Mouse (Mus musculus) CH12.LX (cell line): Measurements from ENCODE around the gene Slc22a20. TPM values are rescaled to one million over a fixed set of nuclear protein-coding genes. Genes with fewer than 3 reads are reported as not detected.

Experiments
- DNase-seq: peaks from one replicate; pipeline ENCODE4 v3.0.0-alpha.2; 2013; ENCODE audit errors: extremely low read depth
- H3K27ac ChIP-seq: 2 replicates; pipeline ENCODE4 v1.5.1; 2012; ENCODE audit warnings: low read depth, mild to moderate bottlenecking, control low read depth, moderate library complexity; ENCODE audit not compliant: insufficient read depth
- H3K27me3 ChIP-seq: replicated peaks from 2 replicates; pipeline ENCODE3; 2012; ENCODE audit warnings: inconsistent platforms
- H3K36me3 ChIP-seq, 2 experiments: replicated peaks in 1 of 2; 2 replicates each; pipeline versions ENCODE3 to v1.6.1; 2012; ENCODE audit warnings: inconsistent platforms in 1 of 2, low read length in 1 of 2, mild to moderate bottlenecking in 1 of 2, mixed read lengths in 1 of 2, moderate library complexity in 1 of 2; ENCODE audit not compliant: control insufficient read depth in 1 of 2, insufficient read depth in 1 of 2
- H3K4me1 ChIP-seq, 2 experiments: 2 replicates each; pipeline ENCODE4 v1.6.1; 2012; ENCODE audit warnings: inconsistent platforms in 1 of 2, moderate library complexity in 1 of 2; ENCODE audit not compliant: insufficient read depth in 2 of 2, control insufficient read depth in 1 of 2
- H3K4me2 ChIP-seq: 2 replicates; pipeline ENCODE4 v1.6.1; 2012; ENCODE audit warnings: low read depth, mild to moderate bottlenecking, control low read depth; ENCODE audit not compliant: poor library complexity, insufficient read depth, severe bottlenecking
- H3K4me3 ChIP-seq, 3 experiments: fragments of 150-350 bp in 1 of 3; sonication (generic) in 1 of 3; replicated peaks in 1 of 3; 2 replicates each; pipeline versions ENCODE3 to v1.5.1; 2011 to 2012; ENCODE audit warnings: low read depth in 2 of 3, low read length in 2 of 3, mild to moderate bottlenecking in 2 of 3, moderate library complexity in 2 of 3, control low read depth in 1 of 3, improper control_type of control experiment in 1 of 3, inconsistent platforms in 1 of 3, mixed read lengths in 1 of 3; ENCODE audit not compliant: poor library complexity in 1 of 3
- H3K79me2 ChIP-seq: replicated peaks from 2 replicates; pipeline ENCODE4 v1.6.1; 2012; ENCODE audit warnings: mild to moderate bottlenecking, moderate library complexity; ENCODE audit not compliant: control insufficient read depth, poor library complexity, insufficient read depth, severe bottlenecking; ENCODE audit errors: extremely low read depth
- H3K9ac ChIP-seq: 2 replicates; pipeline ENCODE4 v1.6.1; 2012; ENCODE audit warnings: low read depth, mild to moderate bottlenecking, control low read depth, moderate library complexity; ENCODE audit not compliant: insufficient read depth
- H3K9me3 ChIP-seq: replicated peaks from 2 replicates; pipeline ENCODE3; 2012; ENCODE audit warnings: low read length, inconsistent platforms, mixed read lengths
- BHLHE40 ChIP-seq: IDR thresholded peaks from 2 replicates; pipeline ENCODE4 v1.6.1; 2011; ENCODE audit warnings: mild to moderate bottlenecking, low read depth, low read length, improper control_type of control experiment
- CTCF ChIP-seq, 2 experiments: IDR thresholded peaks in 1 of 2; conservative IDR thresholded peaks in 1 of 2; 2 replicates each; pipeline ENCODE4 v1.5.1; 2011 to 2012; ENCODE audit warnings: low read depth in 2 of 2, low read length in 2 of 2, improper control_type of control experiment in 1 of 2, inconsistent platforms in 1 of 2, mild to moderate bottlenecking in 1 of 2, moderate library complexity in 1 of 2
- EP300 ChIP-seq: IDR thresholded peaks from 2 replicates; pipeline ENCODE4 v1.6.1; 2011; ENCODE audit warnings: low read length, improper control_type of control experiment
- GABPA ChIP-seq: IDR thresholded peaks from 2 replicates; pipeline ENCODE4 v1.6.1; 2012; ENCODE audit warnings: low read depth, low read length, improper control_type of control experiment, inconsistent platforms; ENCODE audit not compliant: insufficient replicate concordance
- HCFC1 ChIP-seq: IDR thresholded peaks from 2 replicates; pipeline ENCODE4 v1.6.1; 2012; ENCODE audit warnings: low read depth, mild to moderate bottlenecking, inconsistent platforms, low read length, improper control_type of control experiment
- JUN ChIP-seq: IDR thresholded peaks from 2 replicates; pipeline ENCODE4 v1.6.1; 2011; ENCODE audit warnings: low read depth, mild to moderate bottlenecking, low read length, improper control_type of control experiment, moderate library complexity; ENCODE audit not compliant: insufficient read depth
- JUND ChIP-seq: conservative IDR thresholded peaks from 2 replicates; pipeline ENCODE4 v1.6.1; 2011; ENCODE audit warnings: low read depth, low read length, improper control_type of control experiment
- MAFK ChIP-seq: IDR thresholded peaks from 2 replicates; pipeline ENCODE4 v1.6.1; 2011; ENCODE audit warnings: low read length, improper control_type of control experiment; ENCODE audit not compliant: insufficient replicate concordance
- MAX ChIP-seq: IDR thresholded peaks from 2 replicates; pipeline ENCODE4 v1.6.1; 2011; ENCODE audit warnings: low read length, improper control_type of control experiment
- MAZ ChIP-seq: IDR thresholded peaks from 2 replicates; pipeline ENCODE4 v1.6.1; 2012; ENCODE audit warnings: low read depth, mild to moderate bottlenecking, inconsistent platforms, low read length, improper control_type of control experiment, moderate library complexity
- MEF2A ChIP-seq: IDR thresholded peaks from 2 replicates; pipeline ENCODE4 v1.6.1; 2014; ENCODE audit warnings: low read depth, mild to moderate bottlenecking, inconsistent platforms, low read length, improper control_type of control experiment, borderline replicate concordance
- MXI1 ChIP-seq: IDR thresholded peaks from 2 replicates; pipeline ENCODE4 v1.6.1; 2011; ENCODE audit warnings: mild to moderate bottlenecking, low read depth, low read length, improper control_type of control experiment
- MYC ChIP-seq: IDR thresholded peaks from 2 replicates; pipeline ENCODE4 v1.6.1; 2011; ENCODE audit warnings: low read depth, mild to moderate bottlenecking, improper control_type of control experiment, low read length
- NRF1 ChIP-seq: IDR thresholded peaks from 2 replicates; pipeline ENCODE4 v1.6.1; 2014; ENCODE audit warnings: low read depth, mild to moderate bottlenecking, inconsistent platforms, low read length, improper control_type of control experiment, moderate library complexity
- POLR2A ChIP-seq: IDR thresholded peaks from 2 replicates; pipeline ENCODE4 v1.6.1; 2011; ENCODE audit warnings: low read depth, mild to moderate bottlenecking, improper control_type of control experiment, low read length
- TBP ChIP-seq: conservative IDR thresholded peaks from 2 replicates; pipeline ENCODE4 v1.6.1; 2011; ENCODE audit warnings: low read depth, low read length, improper control_type of control experiment
- USF1 ChIP-seq: IDR thresholded peaks from 2 replicates; pipeline ENCODE4 v1.6.1; 2014; ENCODE audit warnings: low read depth, mild to moderate bottlenecking, inconsistent platforms, low read length, improper control_type of control experiment
- ZC3H11A ChIP-seq: IDR thresholded peaks from 2 replicates; pipeline ENCODE4 v1.6.1; 2012; ENCODE audit warnings: low read depth, mild to moderate bottlenecking, inconsistent platforms, low read length, improper control_type of control experiment
- ZMIZ1 ChIP-seq: IDR thresholded peaks from 2 replicates; pipeline ENCODE4 v1.6.1; 2012; ENCODE audit warnings: low read depth, mild to moderate bottlenecking, inconsistent platforms, low read length, improper control_type of control experiment
- ZNF384 ChIP-seq: IDR thresholded peaks from 2 replicates; pipeline ENCODE4 v1.6.1; 2012; ENCODE audit warnings: low read depth, low read length, improper control_type of control experiment, inconsistent platforms
- dilution Hi-C: fragments of 300-500 bp; cut with MboI; formaldehyde crosslinking; loops from 2 replicates; pipeline ENCODE4 v1.14.3; 2020; ENCODE audit warnings: low sequenced_read_pairs; ENCODE audit not compliant: extremely low pct_unique_long_range_greater_than_20kb, extremely low pct_ligation_motif_present
- in situ Hi-C: fragments of 300-500 bp; cut with MboI; formaldehyde crosslinking; loops from 3 replicates; pipeline ENCODE4 v1.14.3; 2019; ENCODE audit warnings: low sequenced_read_pairs, low pct_ligation_motif_present, low pct_unique_long_range_greater_than_20kb, mixed read lengths
- polyA plus RNA-seq: library from polyadenylated mRNA; unstranded; fragments of >175 nt; gene quantifications from 2 replicates; pipeline ENCODE4 v1.2.1, GENCODE M21; 2012; ENCODE audit warnings: low read depth; ENCODE audit not compliant: insufficient read length
- total RNA-seq, 2 experiments: library from RNA; depleted of rRNA; stranded (reverse); fragments of 300-350 nt in 1 of 2; fragments of >200 nt in 1 of 2; gene quantifications; 2 replicates each; pipeline ENCODE4 v1.2.3; 2012 to 2014

Slc22a20 gene
- total and polyA plus RNA-seq, 3 experiments: not detected

DNA sequence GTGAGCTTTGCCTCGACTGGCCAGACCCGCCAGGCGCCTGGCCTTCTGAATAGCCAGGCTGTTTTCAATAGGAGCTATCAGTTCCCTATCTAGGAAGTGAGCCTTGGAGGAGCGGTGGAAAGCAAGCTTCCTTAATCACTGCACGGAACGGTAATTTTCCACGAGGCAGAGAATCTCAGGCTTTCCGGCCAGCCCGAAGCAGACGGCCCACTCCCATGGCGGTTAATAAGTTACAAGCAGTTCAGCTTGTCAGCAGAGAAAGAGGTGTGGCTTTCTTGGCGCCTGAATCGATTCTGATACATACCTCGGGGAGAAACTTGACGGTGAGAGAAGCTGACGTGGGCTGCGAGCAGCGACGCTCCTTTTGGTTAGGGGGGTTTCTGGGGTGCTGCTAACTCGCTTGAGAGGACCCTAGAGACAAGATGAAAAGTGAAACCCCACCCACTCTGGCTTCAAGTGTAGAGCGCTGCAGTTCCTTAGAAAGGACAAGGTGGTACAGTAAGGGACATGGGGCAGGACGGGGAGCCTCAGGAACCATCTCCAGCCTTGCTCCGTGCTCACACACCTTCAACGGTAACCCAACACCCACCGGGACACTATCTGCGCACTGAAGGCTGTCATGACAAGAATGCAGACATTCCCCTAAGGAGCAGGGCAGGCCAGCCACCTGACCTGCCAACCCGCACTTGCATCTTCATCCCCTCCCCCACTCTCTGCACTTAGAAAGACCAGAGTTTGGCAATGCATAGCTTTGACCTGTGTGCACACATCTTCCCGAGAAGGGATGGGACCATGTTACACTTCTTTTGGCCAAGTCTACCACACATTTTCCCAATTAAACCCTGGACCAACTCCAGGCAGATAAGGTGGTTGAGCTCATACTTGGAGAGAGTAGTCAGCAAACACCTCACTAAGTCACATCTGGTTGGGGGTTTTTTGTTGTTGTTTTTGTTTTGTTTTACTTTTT, 30.0 kb downstream of the Slc22a20 start:
- dilution Hi-C loops: no loop called here
- peaks cover 73 to 91% of the 10 kb centered on the region in 2 experiments for H3K36me3 ChIP-seq
- in situ Hi-C loops: no loop called here

GRCm38 (mm10) chr19:5954936-5955335, 31.0 kb downstream of the Slc22a20 start:
- H3K4me3 ChIP-seq: no peak overlapping the region
- DNase-seq: no peak
- in situ Hi-C loops (no loop called here), dilution Hi-C loops (no loop called here)
- peaks cover 78 to 94% of the 10 kb centered on the region in 2 experiments for H3K36me3 ChIP-seq
- H3K9me3 ChIP-seq: no peaks in the 10 kb centered on the region
- H3K4me1 ChIP-seq: peaks cover 0 to 8% of the 10 kb centered on the region in 2 experiments; a peak in 1 of 4 replicates
- H3K27me3 ChIP-seq: no peaks in the 10 kb centered on the region
- H3K79me2 ChIP-seq: no peaks in the 10 kb centered on the region
- no peak overlapping the region for H3K27ac ChIP-seq
- H3K4me2 ChIP-seq: no peak overlapping the region
- no peak for TF ChIP-seq ZC3H11A
- TF ChIP-seq HCFC1: no peak
- no peak for TF ChIP-seq TBP
- no peak for TF ChIP-seq ZNF384
- no peak for TF ChIP-seq MAFK
- no peak for TF ChIP-seq CTCF (conservative IDR thresholded peaks at IDR 0.05 in 1 of 2, IDR thresholded peaks at IDR 0.05 in 1 of 2; ENCODE audit: low read depth in 2 of 2, low read length in 2 of 2)
- TF ChIP-seq EP300: no peak
- TF ChIP-seq BHLHE40: no peak
- TF ChIP-seq JUND: no peak
- no peak for TF ChIP-seq MAZ
- no peak for TF ChIP-seq MEF2A
- TF ChIP-seq MYC: no peak
- TF ChIP-seq GABPA: no peak
- H3K9ac ChIP-seq: no peak overlapping the region

More for the DNA sequence above, 30.0 kb downstream of the Slc22a20 start:
- TF ChIP-seq USF1: no peak
- no peak for TF ChIP-seq CTCF (conservative IDR thresholded peaks at IDR 0.05 in 1 of 2, IDR thresholded peaks at IDR 0.05 in 1 of 2; ENCODE audit: low read depth in 2 of 2, low read length in 2 of 2)
- TF ChIP-seq POLR2A: no peak
- TF ChIP-seq MAX: no peak
- no peak for TF ChIP-seq MXI1
- TF ChIP-seq NRF1: no peak
- no peak for TF ChIP-seq JUN
- TF ChIP-seq ZMIZ1: no peak
- TF ChIP-seq ZC3H11A: no peak
- no peak for TF ChIP-seq BHLHE40
- TF ChIP-seq EP300: no peak
- no peak for TF ChIP-seq MAZ
- H3K4me1 ChIP-seq: peaks cover 0 to 10% of the 10 kb centered on the region in 2 experiments; a peak in 1 of 4 replicates
- no peaks in the 10 kb centered on the region for H3K27me3 ChIP-seq
- H3K4me3 ChIP-seq: no peak overlapping the region
- H3K27ac ChIP-seq: no peak overlapping the region
- no peaks in the 10 kb centered on the region for H3K9me3 ChIP-seq
- H3K79me2 ChIP-seq: peaks cover 6% of the 10 kb centered on the region
- no peak for DNase-seq
- no peak overlapping the region for H3K9ac ChIP-seq
- no peak overlapping the region for H3K4me2 ChIP-seq
